Mouse (Mus musculus) G1E (cell line): ENCODE data around the gene Paf1.
"Not testable (repeated sequence)": the region's sequence is repeated elsewhere in the genome, so short reads cannot be mapped to it uniquely, and the experiment has no call there.

ENCODE experiments used
- CTCF ChIP-seq: IDR thresholded peaks from 2 replicates; pipeline ENCODE4 v1.5.1; 2012; ENCODE audit warnings: low read depth, low read length, inconsistent platforms, mixed read lengths
- GATA1 ChIP-seq: IDR thresholded peaks from 2 replicates; pipeline ENCODE4 v1.6.1; 2012; ENCODE audit warnings: borderline replicate concordance, low read length, inconsistent platforms, mixed read lengths

- TF ChIP-seq CTCF, GATA1: not testable (repeated sequence)
These were observed 5.9 kb upstream of the Paf1 start for GRCm38 (mm10) chr7:28386877-28387276.
